ENCODE assay signal across 10 mouse cellular contexts in genomic region chr2:180822476-180822875, GRCm38 (mm10). TPM values are rescaled to one million over a fixed set of nuclear protein-coding genes. Genes with fewer than 3 reads are reported as not detected.
DNase-seq lines count a peak whose midpoint lies in the region; ATAC-seq lines count a peak whose summit lies in the region.
"Had no signal": no experiment of that assay in that cellular context is flagged by ENCODE, and none has a peak within 500 bp of the region (broad histone marks: within the 10 kb centered on the region; RNA-seq: fewer than 3 reads in every experiment).

No protein-coding gene starts in this region.

- peaks cover 29% of the 10 kb centered on the region for H3K4me1 ChIP-seq in kidney, embryonic 15.5 days
- H3K4me1 ChIP-seq in embryonic facial prominence, embryonic 10.5 days = peaks cover 12% of the 10 kb centered on the region
- no peaks in the 10 kb centered on the region for H3K4me1 ChIP-seq in neural tube, embryonic 11.5 days (ENCODE audit: control insufficient read depth, insufficient read depth, low read length)
- H3K4me1 ChIP-seq: limb, embryonic 15.5 days had no signal

- no peak overlapping the region for H3K4me3 ChIP-seq in kidney, embryonic 15.5 days (replicated peaks)
- H3K4me3 ChIP-seq in embryonic facial prominence, embryonic 10.5 days = no peak overlapping the region
- no peak overlapping the region for H3K4me3 ChIP-seq in neural tube, embryonic 11.5 days (ENCODE audit: low read depth, low read length)
- H3K4me3 ChIP-seq: limb, embryonic 15.5 days had no signal

- no peaks in the 10 kb centered on the region for H3K27me3 ChIP-seq in kidney, embryonic 15.5 days
- H3K27me3 ChIP-seq in embryonic facial prominence, embryonic 10.5 days (replicated peaks; ENCODE audit: low read depth, poor library complexity, severe bottlenecking) = 0 out of 2 replicates have a peak, but pooled peaks cover 3% of the 10 kb centered on the region
- H3K27me3 ChIP-seq in neural tube, embryonic 11.5 days (ENCODE audit: control insufficient read depth, insufficient read depth, low read length) = no peaks in the 10 kb centered on the region
- H3K27me3 ChIP-seq: limb, embryonic 15.5 days had no signal

- 31% methylated on average over 6 of the region's 6 CpGs for WGBS in kidney, embryonic 15.5 days
- WGBS in embryonic facial prominence, embryonic 10.5 days = 42% methylated on average over 6 of the region's 6 CpGs
- WGBS in neural tube, embryonic 11.5 days = 37% methylated on average over 6 of the region's 6 CpGs

- no peaks in the 10 kb centered on the region for H3K9me3 ChIP-seq in kidney, embryonic 15.5 days (replicated peaks)
- H3K9me3 ChIP-seq in embryonic facial prominence, embryonic 10.5 days = no peaks in the 10 kb centered on the region
- no peaks in the 10 kb centered on the region for H3K9me3 ChIP-seq in neural tube, embryonic 11.5 days (ENCODE audit: control insufficient read depth, low read length)
- H3K9me3 ChIP-seq: limb, embryonic 15.5 days had no signal

- peak; percentile 16 for DNase-seq in kidney, adult 9 months
- DNase-seq in adrenal gland, adult 2 months = peak; percentile 64
- peak; percentile 26 for DNase-seq in embryonic facial prominence, embryonic 10.5 days (ENCODE audit: low spot score)
- DNase-seq in heart, postnatal 14 days = peak; percentile 36 to 50
- DNase-seq in left cerebral cortex, adult 18-20 months (ENCODE audit: low spot score in 2 of 2) = peak; percentile 69 to 82
- peak; percentile 20 for DNase-seq in neural tube, embryonic 11.5 days (ENCODE audit: low spot score)
- no peak for DNase-seq in spleen, postnatal 4 days (ENCODE audit: low spot score in 2 of 2)

- intact Hi-C loops in heart, postnatal 14 days (cut with DNase I) = no loop called here

- ATAC-seq in kidney, embryonic 15.5 days (replicated peaks; ENCODE audit: low FRiP score) = no peak
- no peak for ATAC-seq in neural tube, embryonic 11.5 days (ENCODE audit: insufficient read depth, low FRiP score, low TSS enrichment)

- H3K27ac ChIP-seq in kidney, embryonic 15.5 days = no peak overlapping the region
- no peak overlapping the region for H3K27ac ChIP-seq in embryonic facial prominence, embryonic 10.5 days (replicated peaks)
- H3K27ac ChIP-seq in neural tube, embryonic 11.5 days (ENCODE audit: low read depth, low read length) = no peak overlapping the region
- H3K27ac ChIP-seq: limb, embryonic 15.5 days had no signal

- H3K4me2 ChIP-seq in kidney, embryonic 15.5 days = no peak overlapping the region
- H3K4me2 ChIP-seq in neural tube, embryonic 11.5 days (ENCODE audit: low read depth) = no peak overlapping the region
- H3K4me2 ChIP-seq: limb, embryonic 15.5 days had no signal

- no peaks in the 10 kb centered on the region for H3K36me3 ChIP-seq in kidney, embryonic 15.5 days
- no peaks in the 10 kb centered on the region for H3K36me3 ChIP-seq in embryonic facial prominence, embryonic 10.5 days (replicated peaks)
- H3K36me3 ChIP-seq in neural tube, embryonic 11.5 days (ENCODE audit: control insufficient read depth, insufficient read depth, low read length) = no peaks in the 10 kb centered on the region
- H3K36me3 ChIP-seq: limb, embryonic 15.5 days had no signal

- H3K9ac ChIP-seq in kidney, embryonic 15.5 days = no peak overlapping the region
- no peak overlapping the region for H3K9ac ChIP-seq in neural tube, embryonic 11.5 days (ENCODE audit: low read length)
- H3K9ac ChIP-seq: limb, embryonic 15.5 days had no signal

RNA-seq across cellular contexts. Expression of gene Bhlhe23, which starts 45.8 kb away (rescaled TPM):
- not detected in 2 replicates for polyA plus RNA-seq in kidney, embryonic 15.5 days (2015; fragmentation: Nextera tagmentation; extraction: Ambion mirVana)
- total RNA-seq in adrenal gland, adult 2 months (2021) = not detected
- not detected in 2 replicates for polyA plus RNA-seq in adrenal gland, adult 2 months (2012; rRNA removed)
- polyA plus RNA-seq in embryonic facial prominence, embryonic 10.5 days (2016; fragmentation: Nextera tagmentation; extraction: Ambion mirVana) = 1.2 and 1.9 TPM in 2 replicates
- total RNA-seq in heart, postnatal 14 days (2021) = not detected
- total RNA-seq in left cerebral cortex, adult 18-20 months (2021) = under 1 TPM in 1 of 2 experiments, not detected in 1; 0.14 TPM
- polyA plus RNA-seq in neural tube, embryonic 11.5 days (2014; fragmentation: Nextera tagmentation; extraction: Ambion mirVana) = 4.9 and 5.3 TPM in 2 replicates
- total RNA-seq: adrenal gland, postnatal 4 days had no signal
- polyA plus RNA-seq: limb, embryonic 15.5 days had no signal

Comparison
In these comparisons a context has a peak if more than half of its experiments do, and no peak if none do; other contexts are left out.
1. DNase-seq: peak in kidney, adult 9 months (single experiment), adrenal gland, adult 2 months (single experiment), embryonic facial prominence, embryonic 10.5 days (single experiment), heart, postnatal 14 days (2 of 2), left cerebral cortex, adult 18-20 months (2 of 2) and neural tube, embryonic 11.5 days (single experiment); none in spleen, postnatal 4 days (0 of 2).